Mouse (Mus musculus): Measurements from ENCODE around the gene Nsmce4a.

Gene Nsmce4a

GRCm38 (mm10) chr7:130577388-130578003, 4.6 kb upstream of the Nsmce4a start, which contains the start of gene Tacc2:
Tacc2 (plus strand) TSS chr7:130577438.
- DNase-seq (ENCODE audit: low spot score): no peak

GRCm38 (mm10) chr7:130576981-130577380, 4.1 kb upstream of the Nsmce4a start:
- peak; percentile 40 for DNase-seq (ENCODE audit: low spot score)

GRCm38 (mm10) chr7:130574211-130574991, 1.5 kb upstream of the Nsmce4a start:
- peak; percentile 87 for DNase-seq (ENCODE audit: low spot score)

GRCm38 (mm10) chr7:130573746-130574145, 828 bp upstream of the Nsmce4a start:
- no peak for DNase-seq (ENCODE audit: low spot score)

GRCm38 (mm10) chr7:130570472-130570871, 2.4 kb downstream of the Nsmce4a start:
- no peak for DNase-seq (ENCODE audit: low spot score)

- DNase-seq (ENCODE audit: low spot score): no peak
Observed at GRCm38 (mm10) chr7:130568783-130569436, 4.0 kb downstream of the Nsmce4a start.

GRCm38 (mm10) chr7:130564596-130564995, 8.3 kb downstream of the Nsmce4a start:
- no peak for DNase-seq (ENCODE audit: low spot score)

- no peak for DNase-seq (ENCODE audit: low spot score)
Observed at GRCm38 (mm10) chr7:130563880-130564279, 9.0 kb downstream of the Nsmce4a start.

GRCm38 (mm10) chr7:130563276-130563675, 9.6 kb downstream of the Nsmce4a start:
- DNase-seq (ENCODE audit: low spot score): no peak

GRCm38 (mm10) chr7:130560933-130561332, 12.0 kb downstream of the Nsmce4a start:
- no peak for DNase-seq (ENCODE audit: low spot score)

- DNase-seq (ENCODE audit: low spot score): no peak
Observed at GRCm38 (mm10) chr7:130558592-130558991, 14.3 kb downstream of the Nsmce4a start.

- DNase-seq (ENCODE audit: low spot score): no peak
Observed at GRCm38 (mm10) chr7:130555597-130555996, 17.3 kb downstream of the Nsmce4a start.

GRCm38 (mm10) chr7:130553321-130553720, 19.6 kb downstream of the Nsmce4a start:
- no peak for DNase-seq (ENCODE audit: low spot score)

GRCm38 (mm10) chr7:130552780-130553179, 20.1 kb downstream of the Nsmce4a start:
- peak; percentile 18 for DNase-seq (ENCODE audit: low spot score)

- DNase-seq (ENCODE audit: low spot score): no peak
Observed at GRCm38 (mm10) chr7:130547635-130548175, 25.2 kb downstream of the Nsmce4a start.

GRCm38 (mm10) chr7:130546791-130547484, 26.0 kb downstream of the Nsmce4a start:
- peak; percentile 93 for DNase-seq (ENCODE audit: low spot score)

GRCm38 (mm10) chr7:130546421-130546790, 26.5 kb downstream of the Nsmce4a start:
- no peak for DNase-seq (ENCODE audit: low spot score)

GRCm38 (mm10) chr7:130545893-130546292, 27.0 kb downstream of the Nsmce4a start:
- no peak for DNase-seq (ENCODE audit: low spot score)

GRCm38 (mm10) chr7:130545401-130545800, 27.5 kb downstream of the Nsmce4a start:
- no peak for DNase-seq (ENCODE audit: low spot score)

GRCm38 (mm10) chr7:130543181-130543580, 29.7 kb downstream of the Nsmce4a start:
- no peak for DNase-seq (ENCODE audit: low spot score)

- no peak for DNase-seq (ENCODE audit: low spot score)
Observed at GRCm38 (mm10) chr7:130540176-130540575, 32.7 kb downstream of the Nsmce4a start.

GRCm38 (mm10) chr7:130537068-130537467, 35.9 kb downstream of the Nsmce4a start:
- DNase-seq (ENCODE audit: low spot score): no peak

All from urinary bladder, postnatal 14 days (tissue).